Mouse (Mus musculus) intestine, embryonic 14.5 days (tissue): ENCODE data around the gene Fcgr3. TPM values are rescaled to one million over a fixed set of nuclear protein-coding genes. Genes with fewer than 3 reads are reported as not detected.
A peak's percentile ranks its signal among the peaks of the same experiment; 100 is the strongest.
"Not testable (repeated sequence)": the region's sequence is repeated elsewhere in the genome, so short reads cannot be mapped to it uniquely, and the experiment has no call there.

Experiments used
- ATAC-seq: fragments of 200-750 bp; cut with Nextera tagmentation; replicated peaks from 2 replicates; pipeline ENCODE4 v1.8.0; 2017; ENCODE audit warnings: low read depth, moderate number of reproducible peaks, moderate TSS enrichment, moderate library complexity; ENCODE audit not compliant: low FRiP score, low TSS enrichment
- DNase-seq: peaks from one replicate; pipeline ENCODE4 v3.0.0-alpha.2; 2018; ENCODE audit warnings: low spot score
- H3K27ac ChIP-seq: fragments of 300-500 bp; sonication (generic); 2 replicates; pipeline ENCODE4 v1.5.1; 2014; ENCODE audit warnings: low read depth, mild to moderate bottlenecking, control low read depth
- H3K27me3 ChIP-seq: fragments of 300-500 bp; sonication (generic); replicated peaks from 2 replicates; pipeline ENCODE4 v1.6.1; 2014; ENCODE audit warnings: low read length, control low read depth; ENCODE audit not compliant: control insufficient read depth, insufficient read depth
- H3K36me3 ChIP-seq: fragments of 300-500 bp; sonication (generic); 2 replicates; pipeline ENCODE4 v1.6.1; 2014; ENCODE audit warnings: low read length, control low read depth; ENCODE audit not compliant: control insufficient read depth, insufficient read depth
- H3K4me1 ChIP-seq: fragments of 300-500 bp; sonication (generic); replicated peaks from 2 replicates; pipeline ENCODE4 v1.6.1; 2014; ENCODE audit warnings: low read length, control low read depth, mixed read lengths; ENCODE audit not compliant: control insufficient read depth, insufficient read depth
- H3K4me2 ChIP-seq: fragments of 300-500 bp; sonication (generic); 2 replicates; pipeline ENCODE4 v1.6.1; 2014; ENCODE audit warnings: low read length
- H3K4me3 ChIP-seq: fragments of 300-500 bp; sonication (generic); 2 replicates; pipeline ENCODE4 v1.5.1; 2014; ENCODE audit warnings: low read depth, low read length, control low read depth, mixed read lengths
- H3K9ac ChIP-seq: fragments of 300-500 bp; sonication (generic); 2 replicates; pipeline ENCODE4 v1.6.1; 2014; ENCODE audit warnings: mild to moderate bottlenecking, low read length
- H3K9me3 ChIP-seq: fragments of 300-500 bp; sonication (generic); 2 replicates; pipeline ENCODE4 v1.6.1; 2016; ENCODE audit warnings: low read length, control low read depth; ENCODE audit not compliant: control insufficient read depth
- WGBS: fragments of 180-500 bp; shearing (Covaris S2); extraction: QIAGEN DNeasy Blood & Tissue Kit; methylation state at CpG from one replicate; pipeline ENCODE4 v1.1.7; 2014; 5-methylcytosine and 5-hydroxymethylcytosine counted together
- polyA plus RNA-seq: library from polyadenylated mRNA; unstranded; fragments of >200 nt; fragmentation: Nextera tagmentation; extraction: Ambion mirVana; gene quantifications from 2 replicates; pipeline ENCODE4 v1.2.1, GENCODE M21; 2014

The Fcgr3 gene
- polyA plus RNA-seq, 1 experiment from 2014 or later, result 10.7 TPM

DNA sequence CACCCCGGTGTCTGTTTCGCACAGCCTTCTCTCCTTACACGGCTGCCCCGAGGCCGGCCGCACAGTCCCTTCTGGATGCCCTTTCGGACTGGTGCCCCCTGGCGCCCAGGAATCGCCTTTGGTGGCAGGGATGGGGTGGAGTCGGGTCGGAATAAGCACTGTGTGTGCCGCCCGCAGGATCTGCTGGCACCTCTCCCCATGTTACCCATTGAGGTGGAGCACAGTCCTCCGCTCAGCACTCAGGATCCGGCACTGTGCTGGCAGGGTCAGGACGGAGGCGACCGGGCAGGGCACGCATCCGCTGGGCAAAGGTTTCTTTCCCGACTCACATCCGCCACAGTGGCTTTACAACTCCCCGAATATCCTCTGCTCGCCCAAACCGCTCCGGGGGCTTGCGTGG is 13.2 kb upstream of the Fcgr3 start:
- not testable (repeated sequence) for ATAC-seq, H3K36me3 ChIP-seq, H3K4me3 ChIP-seq, DNase-seq, H3K9me3 ChIP-seq, H3K27ac ChIP-seq, H3K9ac ChIP-seq, H3K4me1 ChIP-seq
- Histone ChIP-seq H3K27me3 (peaks cover 25% of the 10 kb centered on the region), H3K4me2 (peak overlapping the region; percentile 31)
- 2% methylated on average over 17 of the region's 27 CpGs for whole genome bisulfite sequencing

- ATAC-seq, H3K27ac ChIP-seq, H3K4me2 ChIP-seq, H3K4me1 ChIP-seq, H3K9ac ChIP-seq, H3K9me3 ChIP-seq, H3K36me3 ChIP-seq, DNase-seq, H3K4me3 ChIP-seq: not testable (repeated sequence)
- 47% methylated on average over 5 of the region's 5 CpGs for WGBS
- peaks cover 25% of the 10 kb centered on the region for H3K27me3 ChIP-seq
Observed at GRCm38 (mm10) chr1:171077192-171077591, 12.5 kb upstream of the Fcgr3 start.

- not testable (repeated sequence) for H3K4me3 ChIP-seq, H3K36me3 ChIP-seq, H3K9me3 ChIP-seq, H3K4me2 ChIP-seq, ATAC-seq, H3K9ac ChIP-seq, DNase-seq, H3K4me1 ChIP-seq, H3K27ac ChIP-seq
- WGBS, result 53% methylated on average over 2 of the region's 5 CpGs
- H3K27me3 ChIP-seq, result peaks cover 22% of the 10 kb centered on the region
Observed at GRCm38 (mm10) chr1:171076176-171076575, 11.4 kb upstream of the Fcgr3 start.

- not testable (repeated sequence) for H3K9me3 ChIP-seq, H3K27ac ChIP-seq, H3K4me2 ChIP-seq, H3K9ac ChIP-seq, H3K4me3 ChIP-seq, H3K4me1 ChIP-seq, H3K36me3 ChIP-seq
- DNase-seq, result peak; percentile 76
- 21% methylated on average over 4 of the region's 10 CpGs for WGBS
- peak; percentile 41 for ATAC-seq
- H3K27me3 ChIP-seq, result peaks cover 34% of the 10 kb centered on the region
Observed at GRCm38 (mm10) chr1:171074283-171074682, 9.5 kb upstream of the Fcgr3 start.

DNA sequence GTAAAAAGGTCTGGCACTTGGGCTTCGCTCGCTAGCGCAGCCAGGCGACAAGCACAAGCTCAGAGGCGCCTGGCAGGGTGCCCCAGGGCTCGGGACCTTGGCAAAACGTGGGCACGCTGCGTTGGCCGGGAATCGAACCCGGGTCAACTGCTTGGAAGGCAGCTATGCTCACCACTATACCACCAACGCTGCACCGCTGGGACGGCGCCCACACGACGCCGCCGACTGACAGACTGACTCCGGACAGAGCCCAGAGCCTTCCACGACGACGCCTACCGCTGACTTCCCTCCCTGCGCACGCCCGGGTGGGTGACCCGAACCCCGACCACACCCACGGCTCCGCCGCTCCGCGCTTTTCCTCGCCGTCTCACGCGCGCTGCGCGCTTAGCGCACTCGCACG is 7.5 kb upstream of the Fcgr3 start:
- peaks cover 28% of the 10 kb centered on the region for H3K27me3 ChIP-seq
- H3K27ac ChIP-seq, H3K9ac ChIP-seq, H3K4me2 ChIP-seq, H3K4me1 ChIP-seq, H3K4me3 ChIP-seq, H3K36me3 ChIP-seq, H3K9me3 ChIP-seq, DNase-seq: not testable (repeated sequence)
- WGBS, result no CpG with 5 or more reads among the region's 45 CpGs
- peak; percentile 65 for ATAC-seq

GRCm38 (mm10) chr1:171071726-171072125 is 7.0 kb upstream of the Fcgr3 start:
- peak; percentile 66 for ATAC-seq
- H3K9ac ChIP-seq, H3K36me3 ChIP-seq, H3K27ac ChIP-seq, H3K4me1 ChIP-seq, H3K4me2 ChIP-seq, H3K4me3 ChIP-seq, H3K9me3 ChIP-seq, DNase-seq: not testable (repeated sequence)
- WGBS, result no CpG with 5 or more reads among the region's 35 CpGs
- H3K27me3 ChIP-seq, result peaks cover 26% of the 10 kb centered on the region

GRCm38 (mm10) chr1:171070879-171071278 is 6.1 kb upstream of the Fcgr3 start:
- not testable (repeated sequence) for H3K4me3 ChIP-seq, H3K4me1 ChIP-seq, H3K36me3 ChIP-seq, H3K27ac ChIP-seq, H3K9me3 ChIP-seq, H3K4me2 ChIP-seq, DNase-seq, H3K9ac ChIP-seq, ATAC-seq
- H3K27me3 ChIP-seq, result peaks cover 26% of the 10 kb centered on the region
- WGBS, result 25% methylated on average over 11 of the region's 16 CpGs

GRCm38 (mm10) chr1:171069508-171069907 is 4.8 kb upstream of the Fcgr3 start:
- not testable (repeated sequence) for H3K4me3 ChIP-seq, H3K4me2 ChIP-seq, H3K9ac ChIP-seq, H3K36me3 ChIP-seq, H3K27ac ChIP-seq, H3K9me3 ChIP-seq, ATAC-seq, H3K4me1 ChIP-seq
- H3K27me3 ChIP-seq, result peaks cover 34% of the 10 kb centered on the region
- DNase-seq, result peak; percentile 80
- WGBS, result 62% methylated on average over 3 of the region's 3 CpGs

GRCm38 (mm10) chr1:171067928-171068327 is 3.2 kb upstream of the Fcgr3 start:
- peak; percentile 65 for DNase-seq
- not testable (repeated sequence) for H3K4me1 ChIP-seq, H3K36me3 ChIP-seq, H3K9ac ChIP-seq, ATAC-seq, H3K27ac ChIP-seq, H3K4me2 ChIP-seq, H3K9me3 ChIP-seq
- Histone ChIP-seq H3K27me3 (peaks cover 32% of the 10 kb centered on the region), H3K4me3 (peak overlapping the region; percentile 4; the same call in 1 of the 2 replicates)
- 39% methylated on average over 5 of the region's 5 CpGs for WGBS
